Mouse (Mus musculus) midbrain, embryonic 11.5 days (tissue): ENCODE data around the gene Nop9. TPM values are rescaled to one million over a fixed set of nuclear protein-coding genes. Genes with fewer than 3 reads are reported as not detected.

ENCODE experiments used
- ATAC-seq: fragments of 200-750 bp; cut with Nextera tagmentation; 2 replicates; pipeline ENCODE4 v1.8.0; 2017; ENCODE audit warnings: moderate TSS enrichment, moderate library complexity; ENCODE audit not compliant: low FRiP score
- DNase-seq: peaks from one replicate; pipeline ENCODE4 v3.0.0; 2015; ENCODE audit warnings: low spot score; ENCODE audit errors: missing footprints
- H3K27ac ChIP-seq: fragments of 300-500 bp; sonication (generic); 2 replicates; pipeline ENCODE4 v1.5.1; 2014; ENCODE audit warnings: low read depth, low read length
- H3K27me3 ChIP-seq: fragments of 300-500 bp; sonication (generic); 2 replicates; pipeline ENCODE4 v1.6.1; 2014; ENCODE audit warnings: mild to moderate bottlenecking, low read length, moderate library complexity, mixed read lengths; ENCODE audit not compliant: control insufficient read depth, insufficient read depth
- H3K36me3 ChIP-seq: fragments of 300-500 bp; sonication (generic); 2 replicates; pipeline ENCODE4 v1.6.1; 2014; ENCODE audit warnings: mild to moderate bottlenecking, low read length, moderate library complexity, mixed read lengths; ENCODE audit not compliant: control insufficient read depth, insufficient read depth
- H3K4me1 ChIP-seq: fragments of 300-500 bp; sonication (generic); 2 replicates; pipeline ENCODE4 v1.6.1; 2014; ENCODE audit warnings: low read length; ENCODE audit not compliant: control insufficient read depth, insufficient read depth
- H3K4me2 ChIP-seq: fragments of 300-500 bp; sonication (generic); 2 replicates; pipeline ENCODE4 v1.6.1; 2014; ENCODE audit warnings: mild to moderate bottlenecking, moderate library complexity
- H3K4me3 ChIP-seq: fragments of 300-500 bp; sonication (generic); 2 replicates; pipeline ENCODE4 v1.5.1; 2014; ENCODE audit warnings: low read depth, low read length
- H3K9ac ChIP-seq: fragments of 300-500 bp; sonication (generic); 2 replicates; pipeline ENCODE4 v1.6.1; 2014; ENCODE audit warnings: low read length
- H3K9me3 ChIP-seq: fragments of 300-500 bp; sonication (generic); 2 replicates; pipeline ENCODE4 v1.6.1; 2016; ENCODE audit warnings: low read length; ENCODE audit not compliant: control insufficient read depth
- WGBS: fragments of 180-500 bp; shearing (Covaris S2); extraction: QIAGEN DNeasy Blood & Tissue Kit; methylation state at CpG from one replicate; pipeline ENCODE4 v1.1.7; 2014; 5-methylcytosine and 5-hydroxymethylcytosine counted together
- polyA plus RNA-seq: library from polyadenylated mRNA; unstranded; fragments of >200 nt; fragmentation: Nextera tagmentation; extraction: Ambion mirVana; gene quantifications from 2 replicates; pipeline ENCODE4 v1.2.1, GENCODE M21; 2014

Gene Nop9
- polyA plus RNA-seq, 1 experiment from 2014 or later, result 46.2 TPM

DNA sequence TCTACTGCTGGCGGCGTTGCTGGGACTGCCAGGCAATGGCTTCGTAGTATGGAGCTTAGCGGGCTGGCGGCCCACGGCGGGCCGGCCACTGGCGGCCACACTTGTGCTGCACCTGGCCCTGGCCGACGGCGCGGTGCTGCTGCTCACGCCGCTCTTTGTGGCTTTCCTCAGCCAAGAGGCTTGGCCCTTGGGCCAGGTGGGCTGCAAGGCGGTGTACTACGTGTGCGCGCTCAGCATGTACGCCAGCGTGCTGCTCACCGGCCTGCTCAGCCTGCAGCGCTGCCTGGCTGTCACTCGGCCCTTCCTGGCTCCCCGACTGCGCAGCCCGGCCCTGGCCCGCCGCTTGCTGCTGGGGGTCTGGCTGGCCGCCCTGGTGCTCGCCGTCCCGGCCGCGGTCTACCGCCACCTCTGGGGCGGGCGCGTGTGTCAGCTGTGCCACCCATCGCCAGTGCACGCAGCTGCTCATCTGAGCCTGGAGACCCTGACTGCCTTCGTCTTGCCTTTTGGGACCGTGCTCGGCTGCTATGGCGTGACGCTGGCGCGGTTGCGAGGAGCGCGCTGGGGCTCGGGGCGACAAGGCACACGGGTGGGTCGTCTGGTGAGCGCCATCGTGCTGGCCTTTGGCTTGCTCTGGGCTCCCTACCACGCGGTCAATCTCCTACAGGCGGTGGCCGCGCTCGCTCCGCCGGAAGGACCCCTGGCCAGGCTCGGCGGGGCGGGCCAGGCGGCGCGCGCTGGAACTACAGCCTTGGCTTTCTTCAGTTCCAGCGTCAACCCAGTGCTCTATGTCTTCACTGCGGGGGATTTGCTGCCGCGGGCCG lies 16.7 kb downstream of the Nop9 start:
- Histone ChIP-seq H3K4me3 (peak overlapping the region; percentile 47), H3K4me1 (peaks cover 7% of the 10 kb centered on the region; the same call in 1 of the 2 replicates), H3K9ac (peak overlapping the region; percentile 67), H3K27me3 (peaks cover 47% of the 10 kb centered on the region), H3K4me2 (peak overlapping the region; percentile 88), H3K27ac (no peak overlapping the region), H3K36me3 (no peaks in the 10 kb centered on the region), H3K9me3 (no peaks in the 10 kb centered on the region)
- WGBS, result under 1% methylated on average over 65 of the region's 77 CpGs
- ATAC-seq (peak; percentile 75), DNase-seq (peak; percentile 97)

DNA sequence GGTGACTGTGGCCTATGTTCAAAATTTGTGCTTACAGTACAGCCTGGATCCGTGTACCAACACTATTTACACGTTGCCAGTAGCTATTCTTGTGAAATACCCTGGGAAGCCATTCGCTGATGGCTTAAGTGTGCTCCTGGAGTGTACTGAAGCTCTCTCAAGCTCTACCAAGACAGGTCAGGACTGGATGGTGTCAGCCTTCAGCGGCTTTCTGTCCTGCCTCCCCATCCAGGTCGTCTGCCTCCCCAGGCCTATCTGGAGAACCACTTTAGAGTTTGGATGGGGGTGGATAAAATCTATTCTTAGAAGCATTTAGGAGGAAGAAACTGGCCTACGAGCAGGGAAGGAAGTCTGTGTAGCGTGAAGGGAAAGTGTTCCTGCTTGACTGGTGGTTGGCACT lies 17.7 kb downstream of the Nop9 start:
- Histone ChIP-seq H3K4me2 (no peak overlapping the region), H3K27ac (no peak overlapping the region), H3K27me3 (peaks cover 55% of the 10 kb centered on the region), H3K36me3 (no peaks in the 10 kb centered on the region), H3K4me3 (no peak overlapping the region), H3K4me1 (peaks cover 15% of the 10 kb centered on the region; the same call in 1 of the 2 replicates), H3K9ac (no peak overlapping the region), H3K9me3 (no peaks in the 10 kb centered on the region)
- no peak for ATAC-seq
- no peak for DNase-seq
- WGBS, result 65% methylated on average over 7 of the region's 7 CpGs

DNA sequence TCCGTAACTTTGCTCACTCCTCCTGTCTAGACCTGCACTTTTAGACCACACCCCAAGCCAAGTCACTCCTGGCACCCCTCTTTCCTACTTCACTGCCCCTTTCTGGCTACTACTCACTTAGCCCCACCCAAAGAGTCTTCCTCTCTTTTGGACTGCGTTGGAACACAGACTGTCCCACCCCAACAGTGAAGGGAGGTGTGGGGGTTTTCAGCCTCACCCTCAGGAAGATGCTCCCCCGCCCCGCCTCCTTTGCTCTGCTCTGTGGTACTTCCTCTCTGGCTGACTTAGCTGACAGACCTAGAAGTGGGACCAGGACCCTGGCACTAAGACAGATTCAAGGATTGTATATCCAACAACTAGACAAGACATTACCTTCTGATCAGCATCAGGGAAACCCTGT lies 20.2 kb downstream of the Nop9 start, which contains the start of gene Ltb4r1:
Ltb4r1 (plus strand) TSS at position 267 of the 400 bp plus-strand sequence.
- no peak for DNase-seq
- peaks cover 58% of the 10 kb centered on the region for H3K27me3 ChIP-seq
- no peak within 1 kb of the TSS for H3K4me3 ChIP-seq
- no peak within 1 kb of the TSS for H3K9ac ChIP-seq
- no peak within 1 kb of the TSS for H3K27ac ChIP-seq
- no peaks in the 10 kb centered on the region for H3K36me3 ChIP-seq
- H3K9me3 ChIP-seq, result no peaks in the 10 kb centered on the region
- peaks cover 15% of the 10 kb centered on the region; the same call in 1 of the 2 replicates for H3K4me1 ChIP-seq
- no peak within 1 kb of the TSS for H3K4me2 ChIP-seq
- 77% methylated on average over 4 of the region's 4 CpGs for WGBS
- no peak for ATAC-seq

DNA sequence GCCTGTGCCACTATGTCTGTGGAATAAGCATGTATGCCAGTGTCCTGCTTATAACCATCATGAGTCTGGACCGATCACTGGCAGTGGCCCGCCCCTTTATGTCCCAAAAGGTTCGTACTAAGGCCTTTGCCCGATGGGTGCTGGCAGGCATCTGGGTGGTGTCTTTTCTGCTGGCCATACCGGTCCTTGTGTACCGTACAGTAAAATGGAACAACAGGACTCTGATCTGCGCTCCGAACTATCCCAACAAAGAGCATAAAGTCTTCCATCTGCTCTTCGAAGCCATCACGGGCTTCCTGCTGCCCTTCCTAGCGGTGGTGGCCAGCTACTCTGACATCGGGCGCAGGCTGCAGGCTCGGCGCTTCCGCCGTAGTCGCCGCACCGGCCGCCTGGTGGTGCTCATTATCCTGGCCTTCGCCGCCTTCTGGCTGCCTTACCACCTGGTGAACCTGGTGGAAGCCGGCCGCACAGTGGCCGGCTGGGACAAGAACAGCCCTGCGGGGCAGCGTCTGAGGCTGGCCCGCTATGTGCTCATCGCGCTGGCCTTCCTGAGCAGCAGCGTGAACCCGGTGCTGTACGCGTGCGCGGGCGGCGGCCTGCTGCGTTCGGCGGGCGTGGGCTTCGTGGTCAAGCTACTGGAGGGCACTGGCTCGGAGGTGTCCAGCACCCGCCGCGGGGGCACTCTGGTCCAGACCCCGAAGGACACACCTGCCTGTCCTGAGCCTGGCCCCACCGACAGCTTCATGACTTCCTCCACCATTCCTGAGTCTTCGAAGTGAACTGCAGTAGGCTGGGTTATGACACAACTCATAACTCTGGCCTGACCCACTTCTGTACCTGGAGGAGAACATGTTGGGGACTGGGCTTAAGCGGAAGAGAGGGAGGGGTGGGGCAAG lies 22.3 kb downstream of the Nop9 start:
- peaks cover 37% of the 10 kb centered on the region for H3K27me3 ChIP-seq

DNA sequence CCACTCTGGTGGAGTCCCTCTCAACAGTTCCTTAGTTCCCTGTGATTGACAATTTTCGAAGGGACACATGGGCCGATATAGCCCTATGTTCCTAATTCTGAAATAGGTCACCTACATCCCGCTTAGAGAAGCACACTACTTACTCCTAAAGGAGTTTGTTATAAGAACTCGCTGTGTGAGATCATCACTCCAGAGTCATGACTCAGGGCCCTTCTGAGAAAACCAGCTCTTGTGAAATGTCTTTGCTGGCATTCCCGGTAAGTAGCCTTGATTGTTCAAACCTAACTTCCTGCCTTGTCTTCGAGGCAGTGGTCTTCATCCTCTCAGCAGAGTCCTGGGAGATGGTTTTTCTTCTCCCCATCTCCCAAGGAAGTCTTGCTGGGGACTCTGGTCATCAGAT lies 23.1 kb downstream of the Nop9 start:
- no peak overlapping the region for H3K4me3 ChIP-seq
- ATAC-seq, result 0 out of 2 replicates have a peak, but pooled peaks have one; percentile 7
- no peak overlapping the region for H3K27ac ChIP-seq
- no peak overlapping the region for H3K4me2 ChIP-seq
- H3K4me1 ChIP-seq, result peaks cover 7% of the 10 kb centered on the region; the same call in 1 of the 2 replicates
- peaks cover 31% of the 10 kb centered on the region for H3K27me3 ChIP-seq
- H3K9me3 ChIP-seq, result no peaks in the 10 kb centered on the region
- no peak overlapping the region for H3K9ac ChIP-seq
- 89% methylated on average over 6 of the region's 6 CpGs for WGBS
- no peak for DNase-seq
- H3K36me3 ChIP-seq, result no peaks in the 10 kb centered on the region

More for the DNA sequence above, 22.3 kb downstream of the Nop9 start:
- H3K36me3 ChIP-seq, result no peaks in the 10 kb centered on the region
- WGBS, result 12% methylated on average over 52 of the region's 52 CpGs
- peak overlapping the region; percentile 70 for H3K4me2 ChIP-seq
- no peaks in the 10 kb centered on the region for H3K9me3 ChIP-seq
- DNase-seq (peak; percentile 92), ATAC-seq (peak; percentile 69; the same call in 1 of the 2 replicates)
- peak overlapping the region; percentile 33 for H3K4me3 ChIP-seq
- peaks cover 7% of the 10 kb centered on the region; the same call in 1 of the 2 replicates for H3K4me1 ChIP-seq
- H3K27ac ChIP-seq, result no peak overlapping the region
- peak overlapping the region; percentile 60 for H3K9ac ChIP-seq

DNA sequence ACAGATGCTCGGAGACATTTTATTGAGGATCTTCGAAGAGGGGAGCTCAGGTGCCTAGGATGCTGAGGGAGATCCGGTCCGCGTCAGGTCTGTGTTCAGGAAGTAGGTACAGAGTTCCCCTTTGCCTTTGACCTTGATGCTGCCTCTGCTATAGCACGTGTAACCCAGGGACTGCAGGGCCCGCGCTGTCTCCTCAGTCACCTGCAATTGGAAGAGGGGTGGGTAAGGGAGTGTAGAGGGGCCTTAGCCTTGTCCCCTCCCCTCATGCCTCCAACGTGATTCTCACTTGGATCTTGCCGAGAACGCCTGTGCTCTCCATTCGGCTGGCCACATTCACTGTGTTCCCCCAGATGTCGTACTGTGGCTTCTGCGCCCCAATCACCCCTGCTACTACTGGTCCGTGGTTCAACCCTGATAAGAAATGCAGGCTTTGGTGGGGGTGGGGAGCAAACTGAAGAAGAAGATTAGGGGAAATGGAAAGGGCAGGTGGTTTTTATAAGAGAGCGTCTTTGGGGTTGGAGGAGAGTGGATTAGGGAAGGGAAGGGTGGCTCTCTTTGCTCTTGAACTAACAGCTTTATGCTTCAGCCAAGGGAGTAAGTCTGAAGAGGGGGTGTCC lies 23.7 kb downstream of the Nop9 start:
- Histone ChIP-seq H3K4me2 (no peak overlapping the region), H3K27ac (no peak overlapping the region), H3K9me3 (no peaks in the 10 kb centered on the region), H3K4me3 (no peak overlapping the region), H3K4me1 (peaks cover 7% of the 10 kb centered on the region; the same call in 1 of the 2 replicates), H3K36me3 (no peaks in the 10 kb centered on the region), H3K27me3 (peaks cover 28% of the 10 kb centered on the region), H3K9ac (no peak overlapping the region)
- 71% methylated on average over 16 of the region's 16 CpGs for WGBS
- ATAC-seq (no peak), DNase-seq (no peak)

DNA sequence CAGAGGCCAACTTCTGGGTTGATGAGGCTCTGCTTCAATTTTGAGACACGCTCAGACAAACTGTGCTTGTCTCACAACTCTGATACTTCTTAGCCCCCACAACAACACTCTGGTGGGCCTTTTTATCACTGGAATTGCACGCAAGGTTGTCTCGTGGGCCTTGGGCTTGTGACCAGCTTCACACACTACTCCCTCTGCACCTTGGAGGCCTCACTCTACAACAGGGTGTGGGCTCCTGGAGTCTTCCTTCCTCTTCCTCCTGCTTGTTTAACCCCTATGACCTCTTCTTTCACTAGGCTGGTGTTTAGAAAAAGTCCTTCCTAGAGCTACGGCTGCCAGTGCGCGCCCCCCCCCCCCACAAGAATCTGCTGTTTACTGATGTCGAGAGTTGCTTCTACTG lies 31.2 kb downstream of the Nop9 start:
- Histone ChIP-seq H3K4me1 (no peaks in the 10 kb centered on the region), H3K27ac (no peak overlapping the region), H3K9ac (no peak overlapping the region), H3K4me3 (no peak overlapping the region), H3K4me2 (no peak overlapping the region), H3K27me3 (peaks cover 4% of the 10 kb centered on the region), H3K9me3 (no peaks in the 10 kb centered on the region), H3K36me3 (no peaks in the 10 kb centered on the region)
- WGBS, result 74% methylated on average over 7 of the region's 7 CpGs
- ATAC-seq (no peak), DNase-seq (no peak)

DNA sequence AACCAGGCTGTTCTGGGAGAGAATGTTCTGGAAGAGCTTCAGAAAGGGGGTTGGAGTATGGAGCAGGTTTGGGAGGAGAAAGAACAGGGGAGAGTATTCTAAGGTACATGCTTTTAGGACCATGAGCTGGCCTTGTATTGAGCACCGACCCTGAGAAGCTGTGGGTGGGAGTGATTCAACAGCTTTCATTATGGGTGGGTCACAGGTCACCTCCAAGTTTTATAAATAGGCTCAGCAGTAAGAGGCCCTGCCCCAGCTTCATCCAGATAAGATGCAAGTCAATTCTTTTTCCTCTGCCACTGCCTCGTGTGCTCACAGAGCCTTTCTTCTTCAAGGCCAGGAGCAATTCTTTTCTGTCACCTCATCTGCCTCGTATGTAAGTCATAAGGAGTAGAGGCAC lies 31.7 kb downstream of the Nop9 start:
- Histone ChIP-seq H3K4me1 (no peaks in the 10 kb centered on the region), H3K4me3 (no peak overlapping the region), H3K27ac (no peak overlapping the region), H3K9me3 (no peaks in the 10 kb centered on the region), H3K27me3 (peaks cover 9% of the 10 kb centered on the region), H3K36me3 (no peaks in the 10 kb centered on the region), H3K4me2 (no peak overlapping the region), H3K9ac (no peak overlapping the region)
- ATAC-seq (no peak), DNase-seq (peak; percentile 72)
- WGBS, result 62% methylated on average over 3 of the region's 3 CpGs
